Mouse (Mus musculus): Measurements from ENCODE around the gene Pcyox1.

GRCm38 (mm10) chr6:86384692-86385091 is 12.3 kb downstream of the Pcyox1 start:
- TF ChIP-seq CTCF (IDR thresholded peaks at IDR 0.05; ENCODE audit: low read depth), result no peak
- TF ChIP-seq EP300 (IDR thresholded peaks at IDR 0.05; ENCODE audit: low read depth), result no peak
